Mouse (Mus musculus) T-cell, adult 66 days (primary cell): Measurements from ENCODE around the gene A630095N17Rik. TPM values are rescaled to one million over a fixed set of nuclear protein-coding genes. Genes with fewer than 3 reads are reported as not detected.

ENCODE experiments used
- total RNA-seq, 2 experiments: library from RNA; stranded (reverse); gene quantifications; 3 replicates in 1 of 2; 4 replicates in 1 of 2; pipeline ENCODE4 v1.2.4; 2023

Gene A630095N17Rik
- not detected for total RNA-seq

DNA sequence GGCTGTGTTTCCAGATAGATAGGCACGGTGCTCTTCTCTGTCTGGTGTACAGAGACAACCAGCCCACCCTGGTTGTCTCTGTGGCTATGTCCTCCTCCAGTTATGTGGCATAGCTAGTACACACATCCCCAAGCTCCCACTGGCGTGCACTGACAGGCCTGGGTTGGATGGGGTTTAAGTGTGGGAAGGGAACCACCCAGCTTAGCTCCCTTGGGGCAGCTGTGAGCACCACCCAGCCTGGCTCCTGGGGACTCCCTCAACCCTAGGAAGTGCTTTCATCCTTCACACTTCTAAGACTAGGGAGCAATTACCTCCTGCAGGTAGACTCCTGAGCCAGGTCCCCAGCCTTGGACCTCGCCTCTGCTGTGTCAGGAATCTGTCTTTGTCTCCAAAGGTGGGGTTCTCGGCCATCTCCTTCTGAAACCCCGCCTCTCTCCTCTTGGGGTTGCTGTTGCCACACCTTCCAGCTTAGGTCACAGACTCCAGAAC, at the start of gene A630095N17Rik:
Gene A630095N17Rik, minus strand, starts transcription at position 439 of the 489 bp plus-strand sequence.

DNA sequence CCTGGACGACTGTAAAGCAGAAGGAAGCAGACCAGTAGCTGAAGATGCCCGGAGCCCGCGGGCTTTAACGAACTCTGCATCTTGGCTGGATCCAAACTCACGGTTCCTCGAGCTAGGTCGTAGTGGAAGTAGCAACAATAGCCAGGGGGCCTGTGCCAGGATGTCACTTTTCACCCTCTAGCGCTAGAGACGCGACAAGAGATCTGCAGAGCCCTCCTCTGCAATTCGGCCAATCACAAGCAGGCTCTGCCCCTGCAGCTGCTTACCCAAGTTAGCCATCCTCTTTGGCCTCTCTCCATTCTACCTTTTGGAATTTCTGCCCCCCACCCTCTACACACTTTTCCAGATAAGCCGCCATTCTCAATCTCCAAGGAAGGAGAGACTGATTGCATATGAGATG, 46.3 kb upstream of the A630095N17Rik start, which contains the start of gene Resp18:
Gene Resp18, minus strand, starts transcription at position 188 of the 400 bp plus-strand sequence.

DNA sequence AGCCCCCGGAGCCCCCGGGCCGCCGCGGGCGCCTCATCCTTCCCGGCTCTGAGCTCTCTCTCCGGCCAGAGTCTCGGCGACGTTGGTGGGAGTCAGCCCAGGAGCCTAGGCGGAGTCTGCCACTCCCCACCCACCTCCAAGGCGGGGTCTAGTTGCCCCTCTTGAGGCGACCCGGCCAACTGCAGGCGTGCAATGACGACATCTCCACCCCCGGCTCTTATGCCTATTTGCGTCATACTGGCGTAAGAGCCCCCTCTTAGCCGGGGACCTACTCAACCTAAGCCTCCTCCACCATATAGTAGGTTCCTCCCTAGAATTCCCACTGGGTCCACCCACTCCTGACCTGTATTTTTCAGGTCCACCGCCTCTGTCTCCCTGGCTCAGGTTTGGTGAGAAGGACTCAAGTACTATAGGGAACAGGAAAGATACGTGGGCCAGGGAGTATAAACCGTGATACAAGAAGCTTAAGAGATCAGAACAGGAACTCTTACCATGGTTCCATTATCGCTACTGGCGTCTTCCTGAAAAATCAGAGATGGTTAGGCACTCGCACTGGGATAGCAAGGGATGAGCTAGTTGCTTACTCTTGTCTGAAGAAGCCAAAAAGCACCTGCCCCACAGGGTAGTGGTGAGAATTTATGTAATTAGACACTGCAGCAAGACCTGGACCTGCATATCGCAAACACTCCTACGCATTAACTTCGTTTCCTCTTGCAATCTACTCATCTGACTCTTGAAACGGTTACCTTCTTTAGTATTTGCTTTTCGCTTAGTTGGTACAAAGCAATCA, 32.4 kb upstream of the A630095N17Rik start, which contains the start of gene Ptprn:
Gene Ptprn, minus strand, starts transcription at position 412 of the 790 bp plus-strand sequence.

DNA sequence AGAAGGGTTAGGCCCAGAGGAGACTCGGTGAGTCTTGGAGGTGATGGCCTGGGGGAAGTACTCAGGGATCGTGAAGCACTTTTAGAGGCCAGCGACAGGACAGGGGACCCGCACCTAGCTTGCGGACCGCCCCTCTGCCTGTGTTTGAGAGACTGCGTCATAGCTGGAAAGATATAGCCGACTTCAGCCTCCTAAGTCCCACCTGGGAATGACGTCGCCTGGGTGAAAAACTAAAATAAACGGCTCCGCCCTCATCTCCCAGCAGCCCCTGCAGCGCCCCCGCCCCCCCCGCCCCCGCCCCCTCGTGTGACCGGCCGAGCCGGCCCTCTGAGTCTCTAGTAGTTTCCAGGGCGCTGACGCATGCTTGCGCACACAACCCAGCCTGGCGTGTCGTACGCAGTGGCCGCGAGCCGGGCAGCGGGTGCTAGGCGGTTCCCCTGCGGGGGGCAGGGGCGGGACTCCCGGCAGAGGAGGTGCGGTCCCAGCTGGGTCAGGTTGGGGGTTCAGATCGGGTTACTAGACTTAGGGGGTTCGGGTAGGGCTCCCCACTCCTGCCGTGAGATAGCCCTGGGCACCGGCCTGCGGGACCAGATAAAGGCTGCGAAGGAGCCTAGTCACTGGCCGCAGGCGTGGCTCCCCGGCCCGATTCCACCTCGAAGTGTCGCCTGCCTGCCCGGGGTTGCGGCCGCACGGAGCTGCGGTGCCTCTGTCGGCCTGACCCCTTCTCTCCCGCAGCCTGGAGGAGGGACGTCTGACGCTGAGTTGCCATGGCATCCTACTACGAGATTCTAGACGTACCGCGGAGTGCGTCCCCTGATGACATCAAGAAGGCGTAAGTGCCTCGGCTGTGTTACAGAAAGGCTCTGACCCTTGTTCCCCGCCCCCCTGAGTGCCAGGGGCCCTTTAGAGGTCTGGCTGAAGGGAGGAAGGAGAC, 4.5 kb upstream of the A630095N17Rik start, which contains the start of gene Dnajb2:
Gene Dnajb2, plus strand, starts transcription at position 290 of the 934 bp plus-strand sequence.

DNA sequence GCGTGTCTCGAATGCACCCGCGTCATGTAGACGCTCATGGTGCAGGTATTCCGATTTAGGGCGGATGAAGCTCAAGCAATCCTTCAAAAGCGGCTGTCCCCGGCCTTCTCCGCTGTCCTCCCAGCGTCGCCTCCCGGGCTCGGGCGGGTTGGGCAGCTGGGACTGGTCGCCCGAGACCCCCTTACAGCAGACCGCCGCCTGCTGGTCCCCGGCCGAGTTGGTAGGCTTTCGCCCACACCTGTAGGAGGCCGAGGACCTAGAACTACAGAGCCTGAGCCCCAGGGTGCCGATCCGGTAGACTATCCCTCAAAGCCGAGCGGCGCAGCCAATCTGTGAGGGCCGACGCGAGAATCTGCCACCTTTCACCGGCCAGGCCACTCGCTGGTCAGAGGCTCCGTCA, 12.4 kb downstream of the A630095N17Rik start, which contains the start of gene Tuba4a:
Gene Tuba4a, minus strand, starts transcription at position 335 of the 400 bp plus-strand sequence.

DNA sequence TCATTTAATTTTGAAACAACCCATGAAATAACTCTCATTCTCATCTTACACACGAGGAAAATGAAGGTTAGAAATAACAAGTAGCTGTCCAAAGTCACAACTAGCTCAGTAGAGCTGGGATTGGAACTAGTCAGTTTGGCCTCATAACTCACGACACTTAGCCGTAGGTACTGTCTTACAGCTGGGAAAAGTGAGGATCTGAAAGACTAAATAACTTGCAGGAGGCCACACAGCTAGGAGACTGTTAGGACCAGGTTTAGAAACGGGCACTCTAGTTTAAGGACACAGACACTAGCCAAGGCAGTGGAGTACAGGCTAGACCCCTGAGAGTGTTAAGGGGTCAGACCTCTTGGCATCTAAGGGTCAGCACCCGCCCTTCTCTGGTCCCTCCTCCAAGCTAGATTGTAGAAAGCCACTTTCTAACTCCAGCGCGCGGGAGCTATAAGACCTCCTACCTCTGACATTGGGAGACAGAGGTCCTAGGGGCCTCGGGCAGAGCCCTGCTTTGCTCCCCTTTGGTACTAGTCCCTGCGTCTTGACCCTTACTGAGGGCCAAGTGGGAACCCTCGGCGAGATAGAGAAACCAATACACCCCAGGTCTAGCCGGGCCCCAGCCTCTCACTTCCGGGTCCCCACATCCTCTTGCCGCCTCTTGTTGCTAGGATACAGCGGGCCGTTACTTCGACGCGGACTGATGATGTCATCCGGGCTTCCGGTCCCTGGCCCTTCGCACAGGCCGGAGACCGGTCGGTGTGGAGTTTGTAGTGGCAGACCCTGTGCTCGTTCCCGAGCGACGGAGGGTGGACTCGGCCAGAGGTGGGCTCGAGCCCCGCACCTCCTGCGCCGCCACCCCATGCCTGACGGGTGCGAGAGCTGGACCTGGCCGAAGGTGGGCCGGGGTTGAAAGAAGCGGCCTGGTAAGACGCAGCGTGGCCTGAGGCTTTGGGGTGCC, 21.5 kb downstream of the A630095N17Rik start, which contains the start of the genes Glb1l and Stk16:
Gene Glb1l, minus strand, starts transcription at position 678 of the 952 bp plus-strand sequence.
Gene Stk16, plus strand, starts transcription at position 703 of the 952 bp plus-strand sequence.

DNA sequence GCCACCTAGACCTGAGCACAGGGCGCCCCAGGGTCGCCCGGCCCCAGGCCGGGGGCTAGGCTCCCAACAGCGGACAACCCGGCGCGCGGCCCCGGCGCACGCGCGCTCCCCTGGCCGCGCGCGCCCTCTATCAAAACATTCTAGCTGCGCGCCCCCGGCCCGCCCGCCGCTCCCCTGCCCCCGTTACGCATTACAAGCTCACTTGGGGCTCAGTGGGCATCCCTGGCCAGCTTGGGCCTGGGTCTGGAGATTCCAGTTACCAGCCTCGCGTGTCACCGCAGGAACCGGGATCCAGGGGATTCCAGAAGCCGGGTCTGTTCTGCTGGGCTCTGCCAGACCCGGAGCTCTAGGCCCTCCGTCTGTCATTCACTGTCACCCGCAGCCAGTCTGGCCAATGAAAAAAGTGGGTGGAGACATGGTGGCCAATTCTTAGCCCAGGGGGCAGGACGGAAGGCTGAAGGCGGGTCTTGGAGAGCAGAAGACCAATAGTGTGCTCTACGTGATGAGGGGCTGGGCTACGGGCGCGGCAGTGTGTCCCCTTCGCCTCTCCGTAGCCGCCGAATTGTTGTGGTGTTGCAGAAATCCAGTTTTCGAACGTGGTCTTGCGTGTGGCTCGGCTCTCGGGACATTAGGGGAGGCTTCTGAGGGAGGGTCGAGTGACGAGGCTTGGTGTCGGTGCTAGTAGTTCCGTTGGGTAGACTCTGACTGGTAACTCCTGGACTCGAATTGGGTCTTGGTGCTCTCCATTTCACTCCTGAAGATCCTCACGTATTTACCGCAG, 40.1 kb downstream of the A630095N17Rik start, which contains the start of the genes Ankzf1 and Atg9a:
Gene Ankzf1, plus strand, starts transcription at position 530 of the 781 bp plus-strand sequence.
Gene Atg9a, minus strand, starts transcription at position 575 of the 781 bp plus-strand sequence.

DNA sequence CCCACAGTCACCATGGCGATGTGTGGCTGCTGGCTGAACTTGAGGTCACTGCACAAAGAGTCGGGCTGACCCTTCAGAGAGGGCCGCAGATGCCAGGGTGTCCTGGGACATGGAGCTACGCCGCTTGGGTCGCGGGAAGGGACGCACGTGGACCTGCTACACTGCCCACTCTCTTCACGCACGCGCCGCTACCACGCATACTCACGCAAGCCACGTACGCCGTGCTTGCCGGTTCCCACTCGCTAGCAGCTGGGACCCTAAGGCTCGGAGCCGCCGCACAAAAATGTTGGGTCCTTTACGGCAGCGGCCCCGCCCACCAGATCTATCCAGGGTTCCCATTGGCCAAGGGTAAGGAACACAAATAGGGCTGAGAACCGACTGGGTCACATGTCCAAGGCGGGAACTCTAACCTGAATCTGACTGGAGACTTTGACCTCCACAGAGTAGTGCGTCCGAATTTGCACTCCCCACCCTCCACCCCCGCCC, 51.8 kb downstream of the A630095N17Rik start, which contains the start of gene Abcb6:
Gene Abcb6, minus strand, starts transcription at position 288 of the 486 bp plus-strand sequence.

Other genes starting within 250 kb of the A630095N17Rik start
- gene Nhej1, start 106.9 kb downstream of the A630095N17Rik start, total RNA-seq, result 1 to 10 TPM; 3.6 to 4.3 TPM
- gene Slc23a3, start 98.2 kb downstream of the A630095N17Rik start, total RNA-seq, result 1 to 10 TPM; 3.7 to 6.2 TPM
- gene Cnppd1, start 89.4 kb downstream of the A630095N17Rik start, total RNA-seq, result 100 to 1,000 TPM; 118 to 134 TPM
- 10 to 100 TPM; 85.6 to 90.8 TPM for gene Retreg2, start 89.3 kb downstream of the A630095N17Rik start, total RNA-seq
- gene Zfand2b, start 63.5 kb downstream of the A630095N17Rik start, total RNA-seq, result 10 to 100 TPM; 43.9 to 45.9 TPM
- 1 to 10 TPM; 3.3 to 4.0 TPM for gene Abcb6, start 51.7 kb downstream of the A630095N17Rik start, total RNA-seq
- 10 to 100 TPM; 27.4 to 33.6 TPM for gene Ankzf1, start 40.0 kb downstream of the A630095N17Rik start, total RNA-seq
- gene Atg9a, start 39.9 kb downstream of the A630095N17Rik start, total RNA-seq, result 10 to 100 TPM; 36.3 to 39.0 TPM
- 10 to 100 TPM in 1 of 2 experiments, 1 to 10 TPM in 1; 5.7 to 10.9 TPM for gene Glb1l, start 21.3 kb downstream of the A630095N17Rik start, total RNA-seq
- 10 to 100 TPM; 83.1 to 89.6 TPM for gene Stk16, start 21.3 kb downstream of the A630095N17Rik start, total RNA-seq
- 100 to 1,000 TPM; 198 to 206 TPM for gene Tuba4a, start 12.2 kb downstream of the A630095N17Rik start, total RNA-seq
- gene Dnajb2, start 4.3 kb upstream of the A630095N17Rik start, total RNA-seq, result 10 to 100 TPM; 39.4 to 43.1 TPM
- under 1 TPM; 0.27 to 0.55 TPM for gene Ptprn, start 32.4 kb upstream of the A630095N17Rik start, total RNA-seq
- gene Resp18, start 46.3 kb upstream of the A630095N17Rik start, total RNA-seq, result not detected
- gene Dnpep, start 85.9 kb upstream of the A630095N17Rik start, total RNA-seq, result 10 to 100 TPM; 47.0 to 47.1 TPM
- not detected for gene Des, start 128.2 kb upstream of the A630095N17Rik start, total RNA-seq
- gene Speg, start 143.2 kb upstream of the A630095N17Rik start, total RNA-seq, result 1 to 10 TPM in 1 of 2 experiments, under 1 TPM in 1; 0.56 to 2.0 TPM
- gene Gmppa, start 203.8 kb upstream of the A630095N17Rik start, total RNA-seq, result 10 to 100 TPM; 62.9 to 66.8 TPM
- gene Asic4, start 218.3 kb upstream of the A630095N17Rik start, total RNA-seq, result not detected
- gene Chpf, start 247.2 kb upstream of the A630095N17Rik start, total RNA-seq, result 10 to 100 TPM; 25.7 to 29.2 TPM
- gene Tmem198, start 247.4 kb upstream of the A630095N17Rik start, total RNA-seq, result 1 to 10 TPM; 3.6 to 3.7 TPM